Mouse (Mus musculus) small intestine, adult 2 months (tissue): ENCODE measurements around the gene Zfhx3. TPM values are rescaled to one million over a fixed set of nuclear protein-coding genes. Genes with fewer than 3 reads are reported as not detected.

Experiments
- H3K27ac ChIP-seq: fragments of 200-500 bp; 2 replicates; pipeline ENCODE4 v1.5.1; 2012; ENCODE audit warnings: low read depth, low read length, control low read depth, inconsistent platforms; ENCODE audit not compliant: insufficient read depth
- H3K27me3 ChIP-seq: fragments of 200-500 bp; 2 replicates; pipeline ENCODE4 v1.6.1; 2012; ENCODE audit warnings: mild to moderate bottlenecking, moderate library complexity, low read length, inconsistent platforms; ENCODE audit not compliant: control insufficient read depth, insufficient read depth
- H3K36me3 ChIP-seq: fragments of 200-500 bp; 2 replicates; pipeline ENCODE4 v1.6.1; 2012; ENCODE audit warnings: mild to moderate bottlenecking, low read length, control low read depth, inconsistent platforms; ENCODE audit not compliant: control insufficient read depth, insufficient read depth
- H3K4me1 ChIP-seq: fragments of 200-500 bp; 2 replicates; pipeline ENCODE4 v1.6.1; 2012; ENCODE audit warnings: low read length, inconsistent platforms, mixed read lengths; ENCODE audit not compliant: control insufficient read depth, insufficient read depth, insufficient read length
- H3K4me3 ChIP-seq: fragments of 200-500 bp; 2 replicates; pipeline ENCODE4 v1.5.1; 2012; ENCODE audit warnings: low read depth, mild to moderate bottlenecking, control low read depth, inconsistent platforms, low read length, moderate library complexity
- CTCF ChIP-seq: fragments of 200-500 bp; IDR thresholded peaks from 2 replicates; pipeline ENCODE4 v1.5.1; 2012; ENCODE audit warnings: low read depth, mild to moderate bottlenecking, control low read depth, inconsistent platforms, low read length, moderate library complexity, mixed read lengths; ENCODE audit not compliant: insufficient replicate concordance, insufficient read length; ENCODE audit errors: extremely low read depth
- POLR2A ChIP-seq: fragments of 200-500 bp; IDR thresholded peaks from 2 replicates; pipeline ENCODE4 v1.6.1; 2012; ENCODE audit warnings: low read depth, mild to moderate bottlenecking, control low read depth, inconsistent platforms, low read length, moderate library complexity
- WGBS: fragments of 180-500 bp; shearing (Covaris S2); methylation state at CpG from one replicate; pipeline ENCODE4 v1.1.7; 2018; 5-methylcytosine and 5-hydroxymethylcytosine counted together
- polyA plus RNA-seq: library from polyadenylated mRNA; depleted of rRNA; stranded (reverse); fragments of >200 nt; gene quantifications from 2 replicates; pipeline ENCODE4 v1.2.3, GENCODE M21; 2012

Gene Zfhx3
- polyA plus RNA-seq, 1 experiment: 2.0 TPM

DNA sequence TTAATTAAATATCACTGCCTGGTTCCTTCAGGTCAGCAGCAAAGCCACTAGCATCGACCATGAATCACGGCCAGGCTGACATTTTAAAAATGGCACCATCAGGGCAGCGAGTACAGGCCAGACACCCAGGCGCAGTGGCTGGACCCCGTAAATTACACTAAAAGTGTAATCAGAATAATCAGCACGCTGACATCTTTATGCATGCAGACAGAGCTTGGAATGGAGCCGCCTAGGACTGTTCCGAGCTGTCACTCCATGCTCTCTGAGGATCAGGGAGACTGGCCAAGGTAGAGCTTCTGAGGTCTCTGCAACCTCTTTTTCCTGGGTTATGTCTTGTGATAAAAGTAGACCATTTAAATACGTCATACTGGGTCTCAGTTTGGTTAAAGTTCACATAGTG is 420.0 kb downstream of the Zfhx3 start:
- WGBS: 86% methylated on average over 9 of the region's 9 CpGs

GRCm38 (mm10) chr8:108363435-108363834 is 421.0 kb downstream of the Zfhx3 start:
- H3K4me1 ChIP-seq: no peaks in the 10 kb centered on the region
- 27% methylated on average over 5 of the region's 5 CpGs for WGBS
- no peaks in the 10 kb centered on the region for H3K36me3 ChIP-seq
- H3K27ac ChIP-seq: no peak overlapping the region
- H3K4me3 ChIP-seq: no peak overlapping the region
- no peaks in the 10 kb centered on the region for H3K27me3 ChIP-seq
- no peak for TF ChIP-seq CTCF
- no peak for TF ChIP-seq POLR2A

More for the DNA sequence above, 420.0 kb downstream of the Zfhx3 start:
- H3K27ac ChIP-seq: no peak overlapping the region
- TF ChIP-seq CTCF (no peak), POLR2A (no peak)
- no peaks in the 10 kb centered on the region for H3K27me3 ChIP-seq
- no peaks in the 10 kb centered on the region for H3K36me3 ChIP-seq
- H3K4me3 ChIP-seq: no peak overlapping the region
- H3K4me1 ChIP-seq: no peaks in the 10 kb centered on the region

- Histone ChIP-seq H3K4me3 (no peak overlapping the region), H3K27ac (no peak overlapping the region), H3K36me3 (no peaks in the 10 kb centered on the region), H3K4me1 (no peaks in the 10 kb centered on the region), H3K27me3 (no peaks in the 10 kb centered on the region)
- TF ChIP-seq CTCF (no peak), POLR2A (no peak)
- 57% methylated on average over 8 of the region's 8 CpGs for WGBS
Observed at GRCm38 (mm10) chr8:108363856-108364255, 421.4 kb downstream of the Zfhx3 start.

DNA sequence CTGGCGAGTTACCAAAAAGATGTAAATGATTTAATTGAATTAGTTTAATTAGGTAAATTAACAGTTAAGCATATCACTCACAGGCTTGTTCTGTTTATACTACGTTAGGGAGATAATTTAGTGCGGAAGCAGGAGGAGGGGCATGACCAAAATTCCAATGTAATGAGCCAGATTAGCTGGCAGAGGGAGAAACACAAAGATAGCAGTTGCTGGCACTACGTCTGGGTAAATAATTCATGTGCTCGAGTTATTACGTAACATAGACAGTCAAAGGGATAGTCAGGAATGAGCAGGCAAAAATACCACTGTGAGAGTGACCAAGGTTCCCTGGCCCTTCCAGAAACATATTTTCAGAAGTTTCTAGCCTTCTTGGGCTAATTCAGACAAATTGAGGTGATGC is 426.6 kb downstream of the Zfhx3 start:
- WGBS: 16% methylated on average over 6 of the region's 6 CpGs
- Histone ChIP-seq H3K27ac (no peak overlapping the region), H3K36me3 (no peaks in the 10 kb centered on the region), H3K4me3 (no peak overlapping the region), H3K27me3 (no peaks in the 10 kb centered on the region), H3K4me1 (no peaks in the 10 kb centered on the region)
- TF ChIP-seq CTCF (no peak), POLR2A (no peak)

GRCm38 (mm10) chr8:108370731-108371130 is 428.3 kb downstream of the Zfhx3 start:
- TF ChIP-seq POLR2A (no peak), CTCF (no peak)
- 79% methylated on average over 6 of the region's 6 CpGs for WGBS

GRCm38 (mm10) chr8:108373046-108373445 is 430.6 kb downstream of the Zfhx3 start:
- no peaks in the 10 kb centered on the region for H3K4me1 ChIP-seq
- no peak overlapping the region for H3K4me3 ChIP-seq
- 64% methylated on average over 7 of the region's 7 CpGs for WGBS
- TF ChIP-seq POLR2A: no peak
- H3K27me3 ChIP-seq: no peaks in the 10 kb centered on the region
- H3K27ac ChIP-seq: no peak overlapping the region
- no peaks in the 10 kb centered on the region for H3K36me3 ChIP-seq

More at GRCm38 (mm10) chr8:108370731-108371130, 428.3 kb downstream of the Zfhx3 start:
- H3K27ac ChIP-seq: no peak overlapping the region
- no peaks in the 10 kb centered on the region for H3K4me1 ChIP-seq
- no peak overlapping the region for H3K4me3 ChIP-seq
- no peaks in the 10 kb centered on the region for H3K36me3 ChIP-seq
- no peaks in the 10 kb centered on the region for H3K27me3 ChIP-seq

DNA sequence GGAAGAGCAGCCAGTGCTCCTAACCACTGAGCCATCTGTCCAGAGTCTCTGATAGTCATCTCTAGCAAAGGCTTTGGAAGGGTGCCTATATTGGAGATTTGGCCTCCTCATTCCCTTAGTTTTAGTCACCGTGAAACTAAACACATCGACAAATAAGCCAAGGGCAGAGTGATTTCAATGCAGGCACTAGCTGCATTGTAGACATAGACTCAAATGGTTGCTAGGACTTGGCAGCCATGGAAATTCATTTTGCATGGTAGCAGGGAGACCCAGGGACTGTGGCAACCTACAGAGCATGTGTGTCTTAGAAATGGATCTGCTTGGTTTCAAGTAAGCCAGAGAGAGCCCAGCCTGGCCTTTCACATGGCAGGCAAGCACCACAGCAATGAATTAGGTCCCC is 435.6 kb downstream of the Zfhx3 start:
- WGBS: 99% methylated on average over 2 of the region's 2 CpGs

DNA sequence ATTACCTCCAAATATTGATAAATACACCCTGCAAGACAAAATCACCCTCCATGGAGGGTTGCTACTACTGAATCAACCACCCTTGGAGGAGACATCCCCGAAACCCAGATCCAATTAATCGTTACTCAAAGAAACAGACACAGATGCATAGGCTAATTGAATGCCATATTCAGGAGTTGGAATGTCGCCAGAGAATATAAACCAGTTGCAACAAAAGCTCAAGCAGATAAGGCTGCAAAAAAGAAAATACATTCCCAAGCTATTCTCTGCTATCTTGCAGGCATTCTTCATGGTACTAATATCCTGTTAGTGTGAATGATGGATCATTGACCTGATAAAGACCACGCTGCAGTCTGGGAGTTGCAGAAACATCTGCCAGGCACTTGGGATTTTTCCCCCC is 440.7 kb downstream of the Zfhx3 start:
- TF ChIP-seq POLR2A (no peak), CTCF (no peak)
- Histone ChIP-seq H3K36me3 (no peaks in the 10 kb centered on the region), H3K4me1 (peaks cover 2% of the 10 kb centered on the region; the same call in 1 of the 2 replicates), H3K27me3 (no peaks in the 10 kb centered on the region), H3K4me3 (no peak overlapping the region), H3K27ac (no peak overlapping the region)
- 35% methylated on average over 4 of the region's 4 CpGs for WGBS

More for the DNA sequence above, 435.6 kb downstream of the Zfhx3 start:
- no peak overlapping the region for H3K27ac ChIP-seq
- no peaks in the 10 kb centered on the region for H3K36me3 ChIP-seq
- H3K27me3 ChIP-seq: no peaks in the 10 kb centered on the region
- no peak for TF ChIP-seq CTCF
- no peak for TF ChIP-seq POLR2A
- no peaks in the 10 kb centered on the region for H3K4me1 ChIP-seq
- H3K4me3 ChIP-seq: no peak overlapping the region
